Mouse (Mus musculus) thymus, adult 2 months (tissue): ENCODE data around the gene Ttc39a.

ENCODE experiments used
- CTCF ChIP-seq: fragments of 200-500 bp; IDR thresholded peaks from 2 replicates; pipeline ENCODE4 v1.5.1; 2012; ENCODE audit warnings: mild to moderate bottlenecking, control low read depth, low read length, moderate library complexity, borderline replicate concordance; ENCODE audit not compliant: control insufficient read depth, poor library complexity, insufficient read depth; ENCODE audit errors: extremely low read depth
- POLR2A ChIP-seq: fragments of 200-500 bp; IDR thresholded peaks from 2 replicates; pipeline ENCODE4 v1.6.1; 2012; ENCODE audit warnings: mild to moderate bottlenecking, low read length, control low read depth, moderate library complexity; ENCODE audit not compliant: control insufficient read depth, poor library complexity, insufficient read depth; ENCODE audit errors: extremely low read depth

DNA sequence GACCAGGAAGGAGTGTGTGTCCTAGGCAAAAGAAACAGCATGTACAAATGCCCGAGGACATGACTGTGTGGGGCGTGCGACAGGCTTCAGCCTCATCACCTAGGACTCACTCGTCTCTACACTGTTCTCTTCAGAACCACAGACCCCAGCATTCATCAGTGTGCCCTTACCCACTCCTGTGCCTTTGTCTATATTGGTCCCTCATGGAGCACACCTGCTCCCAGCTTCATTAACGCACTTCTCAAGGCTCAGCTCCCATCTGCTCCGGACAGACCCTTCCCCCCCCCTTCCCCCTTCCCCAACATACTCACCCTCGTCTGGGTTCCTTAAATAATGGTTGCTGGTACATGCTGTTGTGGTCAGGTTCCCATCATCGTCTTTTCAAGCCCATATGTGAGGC is 1.0 kb upstream of the Ttc39a start:
- TF ChIP-seq POLR2A (no peak), CTCF (no peak)
